Mouse (Mus musculus) Muller cell, postnatal 12 days (primary cell): ENCODE results near the gene Pgam2.

ENCODE experiments used
- DNase-seq: peaks from one replicate; pipeline ENCODE4 v3.0.0-alpha.2; 2015; ENCODE audit errors: inconsistent ontology term

Gene Pgam2

DNA sequence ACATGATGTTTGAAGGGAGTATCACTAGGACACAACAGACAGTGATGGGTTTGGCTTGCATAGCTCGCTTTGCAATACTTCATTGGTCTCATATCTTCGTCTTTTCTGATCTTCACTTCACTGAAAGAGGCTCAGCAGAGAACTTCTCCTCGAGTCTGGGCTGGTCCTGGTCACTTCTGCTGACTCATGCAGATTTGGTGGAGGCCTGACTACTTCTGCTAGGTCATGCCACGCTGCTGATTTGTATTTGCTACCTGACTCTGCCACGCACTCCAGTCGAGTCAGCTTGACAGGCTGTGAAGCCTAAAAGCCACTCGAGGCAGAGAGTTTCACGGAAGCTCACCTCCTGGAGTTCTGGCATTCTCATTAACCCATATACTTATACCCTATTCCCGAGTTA is 4.4 kb upstream of the Pgam2 start:
- DNase-seq, result no peak

DNA sequence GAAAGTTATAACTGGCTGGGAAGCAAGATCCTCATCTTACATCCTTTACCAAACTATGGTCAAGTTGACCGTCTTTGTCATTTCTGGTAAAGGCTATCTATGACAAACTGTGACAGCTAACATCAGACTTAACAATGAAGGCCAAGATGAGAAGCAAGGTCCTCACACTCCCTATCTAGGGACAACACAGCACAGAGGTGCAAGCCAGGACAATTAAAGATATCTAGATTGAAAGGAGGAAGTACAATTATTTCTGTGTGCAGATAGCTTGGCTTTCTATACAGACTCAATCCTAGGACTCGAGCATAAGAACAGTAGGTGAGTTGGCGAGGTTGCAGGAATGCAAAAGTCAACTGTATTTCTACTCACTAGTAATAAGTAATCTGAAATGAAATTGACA is 2.2 kb upstream of the Pgam2 start:
- no peak for DNase-seq

DNA sequence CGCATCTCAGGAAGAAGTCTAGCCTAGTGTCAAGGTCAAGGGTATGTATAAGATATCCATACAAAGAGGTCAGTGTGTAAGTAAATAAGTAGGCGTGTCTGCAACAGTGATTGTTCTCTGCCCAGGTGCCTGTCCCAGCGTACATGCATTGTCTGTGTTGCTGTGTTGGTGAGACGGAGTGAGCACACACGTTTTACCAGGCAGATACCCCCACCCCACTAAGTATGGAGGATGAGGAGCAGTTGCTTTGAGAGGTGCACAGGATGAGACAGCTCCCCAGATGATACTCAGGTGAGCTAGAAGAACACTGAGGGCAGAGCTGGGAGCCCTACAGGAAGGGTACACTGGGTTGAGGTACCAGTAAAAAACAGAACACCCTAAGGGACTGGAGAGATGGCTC is 641 bp upstream of the Pgam2 start:
- DNase-seq, result no peak

DNA sequence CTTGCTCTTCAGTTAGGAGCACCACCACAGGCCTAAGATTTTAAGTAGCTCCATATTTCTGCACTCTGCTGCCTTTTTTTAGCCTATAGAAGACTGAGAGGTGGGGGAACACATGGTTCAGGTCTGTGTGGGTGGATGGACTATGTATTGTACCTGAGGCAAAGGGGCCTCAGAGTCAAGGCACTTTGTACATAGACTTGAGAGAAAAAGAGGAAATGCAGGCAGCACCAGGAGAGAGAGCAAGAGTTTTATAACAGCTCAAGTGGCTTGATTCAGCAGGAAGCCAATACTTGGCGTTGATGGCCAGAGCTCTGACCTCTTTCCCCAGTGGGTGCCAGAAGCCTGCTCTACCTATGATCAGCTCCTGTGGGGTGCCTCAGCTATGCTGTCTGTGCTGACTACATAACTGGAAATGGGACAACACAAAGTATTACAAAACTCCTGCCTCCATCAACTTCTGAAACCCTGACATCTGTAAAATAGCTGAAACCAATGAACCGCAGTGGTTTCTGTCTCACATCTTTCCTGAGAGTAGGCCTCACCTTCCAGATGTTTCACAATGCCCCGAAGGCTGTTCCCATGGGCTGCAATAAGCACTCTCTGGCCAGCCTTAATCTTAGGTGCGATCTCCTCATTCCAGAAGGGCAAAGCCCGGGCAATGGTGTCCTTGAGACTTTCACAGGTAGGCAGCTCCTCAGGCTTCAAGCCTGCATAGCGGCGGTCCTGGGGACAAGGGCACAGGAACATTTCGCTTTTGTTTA is 896 bp downstream of the Pgam2 start:
- DNase-seq, result no peak

DNA sequence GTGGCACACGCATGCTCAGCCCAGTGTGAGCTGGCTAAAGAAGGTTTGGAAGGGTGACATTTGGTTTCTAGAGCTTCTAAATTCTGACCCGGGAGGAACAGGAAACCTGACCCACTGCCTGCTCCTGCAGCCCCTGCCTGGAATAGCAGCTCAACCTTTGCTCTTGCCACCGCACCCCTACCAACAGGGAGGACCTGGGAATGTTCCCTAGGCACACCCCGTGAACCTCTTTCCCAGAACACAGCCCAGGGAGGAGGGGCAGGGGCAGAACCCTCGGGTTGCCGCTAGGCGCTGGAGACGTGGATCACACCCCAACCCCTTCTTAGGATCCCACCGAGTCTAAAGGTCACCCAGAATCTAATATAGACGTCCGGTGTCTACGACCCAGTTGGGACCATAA is 1.5 kb downstream of the Pgam2 start:
- DNase-seq, result no peak

DNA sequence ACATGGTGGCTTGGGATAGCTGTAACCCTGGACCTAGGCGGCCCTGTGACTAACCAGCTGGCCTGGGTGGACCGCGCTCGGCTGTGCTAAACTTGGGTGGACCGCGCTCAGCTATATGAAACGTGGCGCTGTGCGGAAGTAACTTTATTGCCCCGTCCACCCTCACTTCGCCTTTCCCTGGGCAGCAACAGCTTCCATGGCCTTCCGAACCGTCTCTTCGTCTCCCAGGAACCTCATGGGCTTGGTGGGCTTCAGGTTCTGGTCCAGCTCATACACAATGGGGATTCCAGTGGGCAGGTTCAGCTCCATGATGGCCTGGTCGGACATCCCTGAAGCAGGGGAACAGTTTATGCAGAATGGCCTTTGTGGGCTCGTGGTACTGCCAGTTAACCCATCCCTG is 2.0 kb downstream of the Pgam2 start:
- DNase-seq, result no peak

DNA sequence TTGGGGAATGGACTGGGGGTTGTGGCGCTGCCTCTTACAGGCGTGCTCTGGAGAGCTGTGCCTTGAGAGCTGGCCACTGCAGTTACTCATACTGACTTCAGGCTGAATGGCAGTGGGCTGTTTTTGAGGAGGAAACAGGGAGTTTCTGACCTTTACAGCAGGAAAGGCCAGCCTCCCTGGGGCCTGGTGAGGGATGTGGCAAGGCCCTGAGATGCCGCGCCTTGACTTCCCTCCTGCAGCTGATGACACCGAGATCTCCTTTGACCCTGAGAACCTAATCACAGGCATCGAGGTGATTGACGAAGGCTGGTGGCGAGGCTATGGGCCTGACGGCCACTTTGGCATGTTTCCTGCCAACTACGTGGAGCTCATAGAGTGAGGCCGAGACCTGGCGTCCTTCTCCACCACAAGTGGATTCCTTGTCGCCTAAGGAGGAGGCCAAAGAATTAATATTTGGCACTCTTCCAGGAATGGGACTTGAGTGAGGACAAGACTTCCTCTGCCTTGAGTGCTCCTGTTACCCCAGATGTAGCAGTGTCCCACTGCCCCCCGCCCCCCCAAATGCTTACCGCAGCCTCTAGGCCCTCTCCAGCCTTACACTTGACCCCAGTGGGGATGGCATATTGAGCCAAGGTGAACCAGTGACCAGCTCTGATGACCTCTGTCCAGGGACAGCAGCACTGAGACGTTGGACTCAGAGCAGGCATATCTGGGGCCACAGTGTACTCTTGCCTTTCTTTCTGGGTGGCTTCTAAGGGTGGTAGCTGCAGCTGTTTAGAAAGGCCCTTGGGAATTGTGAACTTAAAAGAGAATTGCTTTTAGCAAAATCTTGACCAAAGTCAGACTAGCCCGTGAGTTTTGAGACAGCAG is 3.7 kb downstream of the Pgam2 start:
- DNase-seq, result no peak

DNA sequence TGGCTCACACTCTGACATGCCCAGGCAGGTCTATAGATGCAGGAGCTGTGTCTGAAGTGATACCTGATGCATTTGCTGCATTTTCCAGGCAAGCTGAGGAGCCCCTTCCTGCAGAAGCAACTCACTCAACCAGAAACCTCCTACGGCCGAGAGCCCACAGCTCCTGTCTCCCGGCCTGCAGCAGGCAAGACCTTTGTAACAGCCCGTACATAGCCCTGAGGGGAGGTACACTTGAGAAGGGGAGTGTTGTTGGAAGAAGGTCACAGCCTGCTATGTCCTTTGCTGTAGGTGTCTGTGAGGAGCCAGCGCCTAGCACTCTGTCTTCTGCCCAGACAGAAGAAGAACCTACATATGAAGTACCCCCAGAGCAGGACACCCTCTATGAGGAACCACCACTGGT is 5.6 kb downstream of the Pgam2 start:
- DNase-seq, result no peak

DNA sequence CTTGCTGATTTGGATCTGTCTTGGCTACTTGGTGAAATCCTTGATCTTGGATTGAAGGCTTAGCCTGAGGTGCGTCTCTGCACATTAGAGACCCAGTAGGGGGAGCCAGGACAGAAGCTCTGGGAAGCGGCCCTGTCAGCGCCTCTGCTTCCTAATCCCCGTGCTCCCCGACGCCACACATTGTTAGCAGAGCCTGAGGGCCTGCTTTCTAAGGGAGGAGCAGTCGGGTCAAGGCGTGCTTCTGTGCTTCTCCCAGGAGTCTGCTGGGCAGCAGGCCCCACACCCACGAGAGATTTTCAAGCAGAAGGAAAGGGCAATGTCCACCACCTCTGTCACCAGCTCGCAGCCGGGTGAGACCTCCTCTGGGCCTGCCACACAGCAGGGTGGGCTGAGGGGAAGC is 6.2 kb downstream of the Pgam2 start:
- no peak for DNase-seq

DNA sequence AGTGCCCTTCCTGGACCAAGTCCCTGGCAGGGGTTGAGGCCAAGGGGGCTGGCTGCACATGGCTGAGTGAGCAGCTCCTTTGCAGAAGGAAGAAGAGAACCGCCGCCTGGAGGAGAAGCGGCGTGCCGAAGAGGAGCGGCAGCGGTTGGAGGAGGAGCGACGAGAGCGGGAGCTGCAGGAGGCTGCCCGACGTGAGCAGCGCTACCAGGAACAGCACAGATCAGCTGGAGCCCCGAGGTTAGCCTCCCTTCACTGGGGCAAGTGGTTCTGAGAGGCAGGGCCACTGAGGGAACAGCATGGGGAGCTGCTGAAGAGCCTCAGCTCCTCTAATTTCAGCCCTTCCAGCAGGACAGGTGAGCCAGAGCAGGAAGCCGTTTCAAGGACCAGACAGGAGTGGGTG is 6.6 kb downstream of the Pgam2 start:
- no peak for DNase-seq

DNA sequence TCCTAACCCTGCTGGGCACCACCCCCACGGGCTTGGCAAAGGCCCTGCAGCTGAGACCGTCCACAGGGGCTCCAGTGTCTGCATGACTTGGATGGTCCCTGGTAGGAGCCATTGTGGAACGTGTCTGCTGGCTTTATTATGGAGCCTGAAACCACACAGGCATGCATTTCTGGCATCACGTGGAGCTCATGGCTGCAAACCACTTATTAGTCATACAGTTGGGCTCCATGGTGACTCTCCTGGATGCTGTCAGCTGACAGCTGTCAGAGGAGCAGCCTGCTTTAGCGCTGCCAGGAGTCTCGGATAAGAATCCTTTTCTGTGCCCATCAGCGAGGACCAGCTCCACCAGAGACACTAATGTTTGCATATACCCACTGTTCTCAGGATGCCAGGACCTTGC is 7.8 kb downstream of the Pgam2 start:
- DNase-seq, result peak; percentile 72

DNA sequence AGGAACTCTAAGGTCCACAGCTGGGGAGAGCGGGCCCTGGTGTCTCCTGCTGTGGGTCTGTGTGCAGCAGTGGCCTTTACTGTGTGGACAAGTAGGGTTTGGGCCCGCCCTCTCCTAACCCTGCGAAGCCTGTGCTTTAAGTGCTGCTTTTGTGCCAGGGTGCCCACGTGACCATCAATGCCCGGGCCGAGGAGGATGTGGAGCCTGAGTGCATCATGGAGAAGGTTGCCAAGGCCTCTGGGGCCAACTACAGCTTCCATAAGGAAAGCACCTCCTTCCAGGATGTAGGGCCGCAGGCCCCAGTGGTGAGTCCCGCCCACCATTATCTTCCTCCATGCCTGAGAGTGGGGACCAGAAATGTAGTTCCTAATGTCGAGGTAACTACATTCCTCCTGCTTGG is 8.2 kb downstream of the Pgam2 start:
- no peak for DNase-seq

DNA sequence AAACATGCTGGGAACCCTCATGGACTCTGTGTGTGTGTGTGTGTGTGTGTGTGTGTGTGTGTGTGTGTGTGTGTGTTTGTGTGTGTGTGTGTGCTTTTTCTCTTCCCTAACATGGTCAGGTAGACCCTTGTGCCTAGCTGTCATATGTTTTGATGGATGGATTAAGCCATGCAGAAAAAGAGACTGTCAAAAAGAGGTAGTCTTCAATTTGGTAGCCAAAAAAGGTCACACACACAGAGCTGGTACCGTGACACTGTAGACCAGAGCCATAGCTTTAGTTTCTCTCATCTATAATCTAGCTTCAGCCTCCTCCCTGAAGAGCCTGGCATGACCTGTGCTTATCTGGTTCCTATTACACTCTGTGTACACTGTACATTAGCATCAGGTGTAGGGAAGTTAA is 13.1 kb downstream of the Pgam2 start:
- no peak for DNase-seq

DNA sequence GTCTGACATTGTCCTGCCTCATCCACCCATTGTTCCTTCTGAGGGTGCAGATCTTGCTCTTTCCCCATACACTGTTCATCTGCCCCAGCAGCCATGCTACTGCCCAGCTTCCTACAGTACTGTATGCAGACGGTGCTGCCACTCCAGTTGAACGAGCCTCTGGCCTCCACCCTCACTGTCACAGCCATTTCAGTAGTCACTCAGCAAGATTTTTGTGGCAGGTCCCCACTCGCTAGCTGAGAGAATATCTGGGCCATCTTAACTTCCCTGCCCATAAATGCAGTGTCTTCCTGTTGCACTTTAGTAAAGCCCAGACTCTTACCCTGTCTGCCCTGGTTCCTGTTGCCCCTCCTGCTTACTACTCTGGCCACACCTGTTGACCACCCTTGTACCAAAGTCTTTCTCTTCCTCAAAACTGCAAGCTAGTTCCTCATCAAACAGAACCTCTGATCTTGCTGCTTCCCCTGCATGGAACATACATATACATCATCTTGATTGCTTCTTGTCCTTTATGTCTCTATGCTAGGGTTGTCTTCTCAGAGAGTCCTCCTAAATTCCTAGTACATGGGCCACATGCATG is 13.7 kb downstream of the Pgam2 start:
- DNase-seq, result no peak

DNA sequence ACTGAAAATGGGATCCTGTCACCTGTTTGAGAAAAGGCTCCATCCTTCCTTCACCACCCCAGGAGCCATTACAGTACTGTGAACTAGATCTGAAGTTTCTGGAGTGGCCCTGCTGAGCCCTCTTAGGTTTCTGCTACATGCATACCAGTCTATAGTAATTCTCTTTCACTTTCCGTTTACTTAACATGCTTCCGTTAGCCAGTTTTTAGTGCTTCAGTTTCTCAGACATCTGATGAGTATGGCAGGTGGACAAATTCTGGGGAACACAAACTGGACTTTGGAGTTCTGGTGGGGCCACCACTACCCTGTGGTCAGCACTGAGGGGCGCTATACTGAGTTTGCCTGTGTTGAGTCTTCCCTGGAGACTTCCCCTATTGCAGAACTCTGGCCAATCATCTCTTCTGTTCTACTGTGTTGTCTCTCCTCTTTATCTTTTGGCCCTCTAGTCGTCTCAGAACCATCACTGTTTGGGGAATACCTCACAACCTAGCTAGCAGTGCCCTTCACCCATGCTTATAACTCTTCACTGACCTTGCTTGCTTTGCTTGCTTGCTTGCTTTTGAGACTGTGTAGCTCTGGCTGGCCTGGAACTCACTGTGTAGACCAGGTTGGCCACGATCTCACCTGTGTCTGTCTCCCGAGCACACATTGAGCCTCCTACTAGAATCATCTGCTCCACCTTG is 14.3 kb downstream of the Pgam2 start:
- DNase-seq, result peak; percentile 17

DNA sequence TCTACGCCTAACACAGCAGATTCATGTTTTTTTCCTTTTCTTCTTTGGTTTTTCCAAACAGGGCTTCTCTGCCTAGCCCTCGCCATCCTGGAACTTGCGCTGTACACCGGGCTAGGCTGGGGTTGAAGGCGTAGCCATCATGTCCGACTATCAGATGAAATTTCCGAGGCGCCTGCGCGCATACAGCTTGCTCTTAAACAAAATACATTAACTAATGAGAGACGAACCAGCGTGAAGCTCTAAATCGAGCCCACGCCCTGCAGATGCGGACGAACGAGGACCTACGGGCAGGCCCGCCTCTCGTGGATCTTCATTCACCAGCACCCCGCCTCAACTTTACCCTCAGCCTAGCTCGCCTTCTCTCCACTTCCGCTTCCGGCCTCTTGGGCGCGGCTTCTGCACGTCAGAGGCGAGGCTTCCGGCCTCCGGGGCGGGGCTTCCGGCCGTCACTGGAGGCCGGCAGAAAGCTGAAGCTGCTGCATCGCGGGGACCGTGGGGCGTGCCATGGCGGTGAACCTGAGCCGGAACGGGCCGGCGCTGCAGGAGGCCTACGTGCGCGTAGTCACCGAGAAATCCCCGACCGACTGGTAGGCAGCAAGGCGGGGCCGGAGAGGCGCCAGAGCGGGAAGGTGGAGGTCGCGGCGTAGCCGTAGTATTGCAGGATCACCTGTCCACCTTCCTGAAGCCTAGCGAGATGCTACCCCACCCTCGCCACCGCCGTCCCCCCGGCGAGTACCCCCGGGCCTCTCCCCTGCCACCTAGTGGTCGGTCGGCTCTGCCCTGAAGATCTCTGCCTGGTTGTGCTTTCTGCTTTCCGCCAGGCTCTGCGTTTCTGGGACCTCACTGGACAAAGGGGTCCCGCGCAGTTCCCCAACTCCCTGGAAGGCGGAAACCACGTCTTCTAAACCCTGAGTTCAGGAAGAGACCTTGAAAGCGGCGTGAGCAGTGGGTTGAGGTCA is 15.2 kb downstream of the Pgam2 start, which contains the start of gene Dbnl:
Gene Dbnl, plus strand, starts transcription at position 433 of the 959 bp plus-strand sequence.
- peak; percentile 97 for DNase-seq

DNA sequence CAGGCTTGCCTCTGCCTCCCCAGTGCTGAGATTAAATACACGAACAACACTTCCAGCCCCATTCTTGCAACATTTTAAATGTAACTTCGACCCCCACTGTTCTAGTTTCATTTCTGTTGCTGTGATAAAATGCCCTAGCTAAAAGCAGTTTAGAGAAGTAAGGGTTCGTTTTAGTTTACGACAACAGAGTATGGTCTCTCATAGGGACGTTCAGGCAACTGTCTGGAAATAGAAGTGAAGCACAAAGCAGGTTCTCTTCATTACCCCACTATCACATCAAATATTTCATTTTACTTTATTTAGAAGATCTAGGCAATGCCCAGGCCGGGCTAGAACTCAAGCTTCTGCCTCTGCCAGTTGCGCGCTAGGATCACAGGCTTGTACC is 15.9 kb downstream of the Pgam2 start:
- no peak for DNase-seq

DNA sequence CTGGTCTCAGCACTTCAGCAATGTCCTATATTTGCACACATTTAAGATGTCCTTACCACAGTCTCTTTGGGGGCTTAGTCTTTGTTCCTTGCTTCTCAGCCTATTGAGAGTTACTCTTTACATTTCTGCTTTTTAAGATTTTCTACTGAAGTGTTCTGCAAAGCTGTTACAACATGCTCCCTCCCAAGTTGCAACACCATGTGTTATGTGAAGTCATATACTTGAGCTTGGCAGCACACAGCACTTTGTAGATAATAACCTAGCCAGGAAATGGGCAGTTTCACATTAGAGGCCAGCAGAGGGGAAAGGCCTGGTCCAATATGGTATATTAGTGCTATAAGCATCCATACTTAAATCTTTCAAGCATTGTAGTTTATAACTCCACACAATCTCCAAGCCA is 17.8 kb downstream of the Pgam2 start:
- DNase-seq, result no peak

DNA sequence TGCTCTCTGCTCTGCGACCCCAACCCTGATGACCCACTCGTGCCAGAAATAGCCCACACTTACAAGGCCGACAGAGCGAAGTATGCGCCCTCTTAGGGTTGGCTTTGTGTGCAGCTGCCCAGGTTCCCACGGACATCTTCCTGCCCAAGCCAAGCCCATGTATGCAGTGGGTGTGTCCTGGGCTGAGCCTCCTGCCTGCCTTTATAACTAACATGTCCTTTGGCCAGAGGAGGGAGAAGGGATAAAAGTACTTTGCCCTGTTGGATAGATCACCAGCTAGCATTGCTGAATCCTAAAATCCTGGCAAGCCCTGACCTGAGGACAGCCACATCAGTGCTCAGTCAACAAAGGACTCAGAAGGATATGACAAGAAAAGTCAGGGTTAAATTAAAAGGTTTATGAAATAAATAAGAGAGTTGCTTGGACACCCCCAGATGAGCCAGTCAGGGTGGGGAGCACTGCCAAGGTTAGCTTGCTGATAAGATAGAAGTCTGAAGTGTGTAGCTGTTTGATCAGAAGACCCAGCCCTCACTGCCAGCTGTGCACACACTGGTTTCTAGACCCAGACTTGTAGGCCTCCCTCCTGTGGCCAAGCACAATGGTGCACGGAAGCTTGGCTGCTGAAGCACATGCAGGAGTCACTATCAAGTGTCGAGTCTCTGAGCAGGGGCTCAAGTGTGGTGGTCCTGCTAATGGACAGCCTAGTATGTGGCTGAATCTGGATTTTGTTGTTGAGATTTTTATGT is 21.2 kb downstream of the Pgam2 start:
- DNase-seq, result no peak

DNA sequence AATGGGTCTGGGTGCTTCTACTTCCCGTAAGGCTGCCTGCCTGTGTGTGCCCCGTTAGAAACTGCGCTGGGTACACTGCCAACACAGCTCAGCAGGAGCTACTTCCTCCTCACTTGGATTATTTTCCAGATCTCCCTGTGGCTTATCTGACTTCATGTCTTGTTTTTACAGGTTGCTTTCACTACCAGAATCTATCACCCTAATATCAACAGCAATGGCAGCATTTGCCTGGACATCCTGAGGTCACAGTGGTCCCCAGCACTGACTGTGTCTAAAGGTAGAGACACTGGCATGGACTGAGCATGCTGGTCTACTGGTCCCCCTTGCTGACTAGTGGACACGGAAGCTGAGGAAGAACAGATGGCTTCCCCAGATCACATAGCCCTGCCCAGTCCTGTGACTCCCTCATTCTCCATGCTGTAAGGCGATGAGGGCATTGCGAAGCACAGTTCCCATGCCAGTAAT is 23.5 kb downstream of the Pgam2 start:
- DNase-seq, result no peak
